Mouse (Mus musculus) adrenal gland, adult 8-10 months (tissue): Measurements from ENCODE around the gene Mier3. TPM values are rescaled to one million over a fixed set of nuclear protein-coding genes. Genes with fewer than 3 reads are reported as not detected.
"Not testable (repeated sequence)": the region's sequence is repeated elsewhere in the genome, so short reads cannot be mapped to it uniquely, and the experiment has no call there.

Experiments
- DNase-seq: peaks from one replicate; pipeline ENCODE4 v3.0.0; 2022
- total RNA-seq, 4 experiments: library from RNA; stranded (reverse); gene quantifications; 2 replicates each; pipeline ENCODE4 v1.2.4; 2022

The Mier3 gene
- total RNA-seq, 4 experiments from 2014 or later: 35.1 to 49.7 (median 40.7) TPM

DNA sequence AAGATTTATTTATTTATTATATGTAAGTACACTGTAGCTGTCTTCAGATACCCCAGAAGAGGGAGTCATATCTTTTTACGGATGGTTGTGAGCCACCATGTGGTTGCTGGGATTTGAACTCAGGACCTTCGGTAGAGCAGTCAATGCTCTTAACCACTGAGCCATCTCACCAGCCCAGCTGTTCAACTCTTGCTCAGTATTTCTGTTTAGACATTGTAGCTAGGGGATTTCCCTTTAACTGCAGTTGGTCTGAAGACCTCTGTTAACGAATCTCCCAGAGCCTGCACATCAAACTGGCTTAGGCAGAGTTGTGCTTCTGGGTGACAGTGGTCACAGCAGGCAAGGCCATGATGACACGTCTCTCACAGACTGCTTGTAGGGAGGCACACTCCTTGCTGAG is 23.2 kb downstream of the Mier3 start:
- DNase-seq: not testable (repeated sequence)

DNA sequence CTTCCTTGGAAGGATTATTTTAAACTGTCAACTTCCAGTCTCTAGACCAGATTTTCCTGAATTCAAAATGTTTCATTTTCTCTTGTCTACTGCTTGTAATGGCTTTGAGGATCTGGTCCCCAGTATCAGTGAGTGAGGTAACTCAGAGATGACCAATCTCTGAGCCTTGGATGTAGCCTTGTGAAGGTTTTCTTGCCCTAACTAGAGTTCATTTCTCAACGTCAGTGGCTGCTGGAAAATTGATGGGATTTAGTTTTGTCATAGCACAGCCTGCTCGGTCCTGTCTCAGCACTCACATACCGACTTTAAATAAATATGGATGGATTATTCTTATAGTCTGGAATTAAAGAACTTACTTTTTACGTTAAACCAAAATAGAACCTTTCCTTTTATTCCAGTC is 29.8 kb downstream of the Mier3 start:
- peak; percentile 34 for DNase-seq

DNA sequence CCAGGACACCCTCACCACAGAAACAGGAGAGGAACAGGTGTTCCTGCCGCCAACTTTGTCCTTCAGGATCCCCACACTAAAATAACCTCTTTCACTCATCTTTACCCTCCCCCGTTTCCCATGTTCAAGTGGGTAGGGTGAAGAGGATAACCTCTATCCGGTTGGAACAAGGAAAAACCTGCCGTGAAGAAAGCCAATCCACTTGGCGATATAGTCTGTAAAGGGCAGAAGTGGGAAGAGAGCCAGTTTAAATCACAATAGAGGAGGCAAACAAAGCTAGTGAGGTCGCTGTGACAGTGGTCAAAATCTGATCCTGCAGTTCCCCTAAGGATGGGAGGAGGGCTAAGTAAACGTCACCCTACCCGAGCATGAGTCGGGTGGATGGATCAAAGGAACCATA is 38.9 kb downstream of the Mier3 start:
- DNase-seq: no peak

DNA sequence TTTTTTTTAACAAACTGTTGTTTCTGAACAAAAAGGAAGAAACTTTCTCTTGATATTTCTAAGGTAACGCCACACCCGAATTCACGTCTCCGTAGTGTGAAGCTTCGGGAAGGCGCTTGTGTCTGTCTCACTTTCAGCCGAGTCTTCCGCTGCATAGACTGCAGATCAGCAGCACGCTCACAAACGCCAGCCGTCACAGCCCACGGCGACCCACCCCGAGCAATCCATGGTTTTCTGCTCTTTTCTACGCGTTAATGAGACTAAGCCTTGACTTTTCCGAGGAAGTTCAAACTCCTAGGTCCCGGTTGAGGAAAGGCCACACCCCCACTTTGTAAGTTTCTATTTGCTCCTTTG is 44.0 kb downstream of the Mier3 start:
- no peak for DNase-seq

DNA sequence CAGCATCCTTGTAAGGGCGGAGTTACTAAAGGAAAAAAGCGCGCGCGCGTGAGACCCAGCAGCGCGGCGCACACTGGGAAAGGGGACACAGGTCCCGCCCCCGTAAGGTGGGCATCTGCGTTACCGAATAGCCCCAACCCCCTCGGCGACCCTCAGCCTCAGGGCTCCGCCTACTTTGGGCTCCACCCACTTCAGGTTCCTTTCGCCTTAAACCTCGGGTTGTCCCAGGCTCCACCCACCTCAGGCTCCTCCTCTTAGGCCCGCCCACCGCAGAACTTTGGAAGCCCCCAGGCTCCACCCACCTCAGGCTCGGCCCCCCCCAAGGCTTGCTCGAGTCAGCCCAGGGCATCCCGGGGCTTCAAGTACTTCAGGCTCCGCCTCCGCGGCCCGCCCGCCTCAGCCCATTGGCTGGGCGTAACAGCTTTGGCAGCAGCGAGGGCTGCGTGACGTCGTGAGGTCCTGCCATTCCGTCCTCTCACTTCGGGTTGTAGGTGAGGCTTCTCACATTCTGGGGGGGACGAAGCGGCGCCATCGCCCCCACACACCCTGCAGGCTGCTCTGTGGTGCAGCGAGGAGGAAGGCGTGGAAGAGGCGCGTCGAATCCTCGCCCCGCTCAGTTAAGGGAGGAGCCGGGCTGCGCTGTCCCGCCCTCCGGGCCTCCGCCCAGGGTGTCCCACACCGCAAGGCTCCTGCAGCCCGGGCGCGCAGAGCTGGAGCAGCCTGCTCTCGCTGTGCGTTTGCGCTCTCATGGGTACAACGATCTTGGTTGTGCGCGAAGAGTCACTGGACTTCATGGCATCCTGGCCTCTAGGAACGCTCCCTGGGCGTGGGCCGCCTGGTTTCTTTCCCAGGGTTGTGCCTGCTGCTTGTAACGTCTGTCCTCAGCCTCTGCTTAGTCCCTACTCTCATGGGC is 44.6 kb downstream of the Mier3 start:
- peak; percentile 98 for DNase-seq

DNA sequence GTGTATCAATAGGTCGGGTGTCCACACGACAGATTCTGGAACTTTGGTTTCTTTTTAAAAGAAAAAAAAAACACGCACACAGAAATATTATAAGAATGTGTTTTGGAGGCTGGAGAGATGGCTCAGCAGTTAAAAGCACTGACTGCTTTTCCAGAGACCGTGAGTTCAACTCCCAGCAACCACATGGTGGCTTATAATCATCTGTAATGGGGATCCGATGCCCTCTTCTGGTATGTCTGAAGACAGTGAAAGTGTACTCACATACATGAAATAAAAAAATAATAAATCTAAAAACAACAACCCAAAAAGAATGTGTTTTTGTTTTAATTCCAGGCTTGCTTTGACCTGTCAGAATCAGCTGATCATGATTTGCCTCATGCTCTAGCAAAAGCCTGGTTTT is 46.1 kb downstream of the Mier3 start:
- no peak for DNase-seq

DNA sequence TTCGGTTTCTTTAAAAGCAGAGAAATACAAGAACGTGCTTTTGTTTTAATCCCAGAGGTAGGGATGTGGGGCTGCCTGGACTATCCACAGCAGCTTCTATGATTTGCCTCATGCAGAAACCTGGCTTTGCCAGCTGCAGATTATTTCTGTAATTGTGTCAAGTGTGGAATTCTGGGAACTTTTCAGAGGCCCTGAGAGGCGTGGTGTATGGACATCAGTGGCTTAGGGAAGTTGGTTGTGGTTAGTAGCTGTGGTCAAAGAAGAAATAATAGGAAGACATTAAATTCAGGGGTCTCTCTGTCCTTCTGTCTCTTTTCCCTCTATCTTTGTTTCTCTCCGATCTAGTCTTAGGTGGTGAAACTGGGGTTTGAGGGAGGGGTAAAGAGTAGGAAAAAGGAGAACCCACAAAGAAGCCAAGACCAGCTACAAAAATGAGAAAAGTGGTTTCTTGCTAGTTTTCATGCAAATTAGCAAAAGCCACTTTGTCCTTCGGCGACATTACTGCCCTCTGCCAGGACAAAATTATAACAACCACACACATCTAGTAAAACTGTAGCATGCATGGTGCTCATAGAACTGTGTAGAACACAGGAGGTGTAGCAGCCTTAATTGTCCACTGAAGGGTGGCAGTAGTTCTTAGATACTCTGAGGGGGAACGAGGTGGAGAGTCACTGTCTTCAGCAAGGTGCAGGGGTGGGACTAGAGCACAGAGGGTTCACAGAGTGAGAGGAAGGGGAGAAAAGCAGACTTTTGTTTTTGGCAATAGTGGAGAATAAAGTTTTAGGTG is 60.6 kb downstream of the Mier3 start:
- no peak for DNase-seq

DNA sequence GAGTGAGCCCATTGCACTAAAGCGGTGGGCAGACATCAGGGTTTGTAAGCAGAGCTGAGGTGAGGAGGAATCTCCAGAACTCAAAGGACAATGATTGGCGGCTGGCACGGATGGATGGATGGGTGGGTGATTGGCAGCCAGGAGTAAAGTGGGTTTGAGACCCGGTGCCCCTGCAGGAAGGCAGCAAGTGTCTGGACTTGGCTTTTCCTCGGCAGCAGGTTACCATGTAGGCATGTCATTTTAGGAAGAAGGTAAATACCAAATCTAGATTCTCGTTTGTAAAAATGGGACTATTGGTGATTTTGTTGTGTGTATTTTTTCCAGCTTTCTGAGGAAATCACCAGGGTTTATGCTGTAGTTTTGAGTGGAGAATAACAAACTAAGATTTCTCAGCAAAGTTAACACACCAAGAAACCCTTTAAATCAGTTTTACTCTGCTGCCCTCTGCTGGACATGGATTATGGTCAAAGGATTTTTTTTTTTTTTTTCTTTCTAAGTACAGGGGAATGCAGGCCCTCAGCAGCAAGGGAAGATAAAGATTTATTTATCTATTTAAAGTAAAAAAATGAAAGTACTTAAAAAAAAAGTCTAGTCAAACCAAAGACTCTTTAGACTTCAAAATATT is 61.3 kb downstream of the Mier3 start:
- no peak for DNase-seq

DNA sequence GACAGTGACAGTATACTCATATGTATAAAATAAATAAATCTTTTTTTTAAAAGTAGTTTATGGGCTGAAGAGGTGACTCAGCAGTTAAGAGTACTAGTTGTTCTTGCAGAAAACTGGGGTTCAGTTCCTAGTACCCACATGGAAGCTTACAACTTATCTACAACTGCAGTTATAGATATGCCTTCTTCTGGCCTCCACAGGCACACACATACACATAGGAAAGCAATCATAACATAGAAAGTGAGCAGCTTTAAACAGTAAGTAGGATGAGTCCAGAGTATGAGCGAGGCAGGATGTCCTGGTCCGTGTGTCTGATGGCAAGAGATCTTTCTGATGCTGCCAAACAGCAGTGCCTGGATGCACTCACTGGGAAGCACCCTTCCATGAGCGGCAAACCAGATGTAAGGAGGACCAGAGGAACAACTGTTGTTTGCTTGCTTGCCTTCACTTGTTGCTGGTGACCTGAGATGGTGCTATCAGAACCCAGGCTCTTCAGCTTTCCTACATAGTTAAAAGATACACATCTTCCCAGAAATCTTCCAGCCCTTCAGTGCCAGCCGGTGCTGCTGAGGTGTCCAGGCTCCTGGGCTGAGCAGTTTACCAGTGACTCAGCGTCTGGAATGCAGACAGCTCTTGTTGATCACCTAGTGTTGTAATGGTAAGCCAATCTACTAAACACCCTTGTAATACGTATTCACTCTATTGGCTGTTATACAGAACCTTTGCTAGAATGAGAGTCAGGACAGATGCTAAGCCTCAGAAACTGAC is 63.6 kb downstream of the Mier3 start:
- no peak for DNase-seq

DNA sequence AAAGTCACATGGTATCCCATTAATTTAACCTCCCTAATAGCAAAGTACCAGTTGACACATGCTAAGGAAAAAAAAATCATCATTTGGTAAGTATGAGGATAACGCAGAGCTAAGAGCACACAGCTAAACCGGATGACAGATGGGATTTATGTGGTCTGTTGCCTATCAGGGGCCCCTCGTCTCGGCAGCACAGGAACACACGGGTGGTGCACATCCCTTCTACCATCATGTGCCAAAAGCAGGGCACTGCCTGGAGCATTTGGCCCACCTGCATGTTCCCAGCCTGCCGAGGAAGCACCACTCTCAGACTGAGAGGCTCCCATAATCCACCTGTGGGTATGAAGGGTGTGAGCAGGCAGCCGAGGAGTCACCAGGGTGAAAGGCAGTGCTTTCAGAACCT is 64.4 kb downstream of the Mier3 start:
- DNase-seq: no peak

DNA sequence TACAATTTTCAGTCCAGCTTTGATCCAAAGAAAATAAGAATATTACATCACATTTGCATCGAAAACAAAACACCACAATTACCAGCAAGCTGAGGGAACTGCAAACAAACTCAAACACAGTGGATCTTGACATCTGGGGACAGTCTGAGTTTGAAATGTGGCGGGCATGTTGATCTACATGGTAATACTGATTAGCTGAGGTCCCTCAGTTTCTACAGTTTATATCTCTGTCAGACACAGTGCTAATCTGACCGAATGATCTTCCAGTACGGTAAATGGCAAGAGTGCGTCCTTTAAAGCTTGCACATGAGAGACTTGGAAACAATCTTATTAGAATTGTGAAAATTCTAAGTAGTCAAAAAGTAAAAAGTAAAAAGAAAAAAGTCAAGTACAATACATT is 66.1 kb downstream of the Mier3 start:
- no peak for DNase-seq

DNA sequence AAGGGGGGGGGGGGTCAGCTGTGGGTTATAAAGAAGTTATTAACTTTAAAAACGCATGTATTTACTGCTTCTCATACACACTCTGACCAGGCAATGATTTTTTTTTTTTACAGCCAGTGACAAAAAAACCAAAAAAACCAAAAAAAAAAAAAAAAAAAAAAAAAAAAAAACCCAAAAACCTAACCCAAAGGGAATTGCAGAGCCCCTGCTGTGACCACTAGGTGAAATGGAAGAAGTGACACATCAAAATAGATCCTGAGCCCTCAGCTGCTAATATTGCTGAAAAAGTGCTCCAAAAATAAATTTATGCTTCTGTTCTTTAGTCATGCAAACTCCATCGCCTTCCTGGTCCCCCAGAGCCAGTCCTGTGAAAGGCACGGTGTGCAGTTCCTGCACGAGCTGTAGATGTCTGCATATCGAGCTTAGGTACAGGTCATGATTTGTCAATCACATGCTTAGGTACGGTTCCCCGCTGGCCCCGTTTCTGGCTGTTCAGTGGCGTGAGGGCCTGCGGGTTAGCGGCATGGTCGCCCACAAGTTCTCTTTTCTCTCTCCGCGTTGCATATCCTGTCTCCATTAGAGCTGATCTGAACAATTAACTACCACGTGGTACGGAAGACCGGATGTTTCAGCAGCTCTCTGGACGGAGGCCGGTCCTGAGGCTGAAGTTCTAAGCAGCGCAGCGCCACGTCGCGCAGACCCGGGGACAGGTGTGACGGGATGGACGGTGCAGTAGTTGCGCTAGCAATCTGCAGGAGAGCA is 67.7 kb downstream of the Mier3 start:
- DNase-seq: no peak

DNA sequence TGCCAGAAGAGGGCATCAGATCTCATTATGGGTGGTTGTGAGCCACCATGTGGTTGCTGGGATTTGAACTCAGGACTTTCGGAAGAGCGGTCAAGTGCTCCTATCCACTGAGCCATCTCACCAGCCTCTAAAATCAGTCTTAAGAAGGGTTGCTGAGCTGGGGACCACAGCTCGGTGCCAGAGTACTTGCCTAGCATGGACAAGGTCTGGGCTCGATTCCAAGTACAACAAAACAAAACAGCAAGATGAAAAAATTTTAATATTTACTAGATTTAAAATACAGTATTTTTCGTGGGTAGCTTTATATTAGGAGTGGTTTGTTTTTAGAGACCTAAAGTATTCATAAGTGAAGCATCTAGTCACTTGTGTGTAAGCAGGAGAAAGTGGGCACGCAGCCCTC is 72.5 kb downstream of the Mier3 start:
- no peak for DNase-seq

DNA sequence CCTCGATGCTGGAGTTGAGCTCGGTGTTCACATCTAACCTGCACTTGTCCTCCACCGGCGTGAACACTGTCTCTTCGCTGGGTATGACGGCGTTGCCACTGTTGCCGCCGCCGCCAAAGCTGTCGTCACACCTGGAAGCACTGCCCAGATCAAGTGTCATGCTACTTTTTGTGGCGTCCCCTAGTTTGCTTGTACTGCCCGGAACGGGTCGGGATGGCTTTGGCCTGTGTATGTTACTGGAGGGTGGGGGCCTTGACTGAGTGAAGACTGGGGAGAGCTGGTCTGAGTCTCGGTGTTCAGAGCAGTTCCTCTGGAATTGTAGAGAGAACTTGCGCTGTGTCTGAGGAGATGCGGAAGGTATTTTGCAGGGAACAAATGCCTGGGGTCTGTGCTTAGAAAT is 74.6 kb downstream of the Mier3 start:
- DNase-seq: no peak

DNA sequence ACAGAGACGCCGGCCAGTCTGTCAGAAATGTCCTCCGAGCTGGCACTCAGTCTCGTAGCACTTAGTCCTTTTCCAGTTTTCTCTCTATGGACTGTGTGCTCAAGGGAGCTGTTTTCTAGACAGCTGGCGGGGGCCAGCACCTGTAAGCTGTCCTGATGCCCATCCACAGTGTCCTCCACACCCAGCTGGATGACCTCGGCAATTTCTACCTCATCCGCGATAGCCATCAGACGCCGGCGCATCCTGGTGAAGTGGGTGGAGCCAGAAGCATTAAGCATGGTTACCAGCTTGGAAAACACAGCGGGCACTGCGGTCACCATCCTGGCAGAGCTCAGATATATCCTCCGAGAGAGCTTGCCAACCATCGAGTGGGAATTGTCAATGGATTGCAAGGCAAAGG is 75.2 kb downstream of the Mier3 start:
- no peak for DNase-seq

DNA sequence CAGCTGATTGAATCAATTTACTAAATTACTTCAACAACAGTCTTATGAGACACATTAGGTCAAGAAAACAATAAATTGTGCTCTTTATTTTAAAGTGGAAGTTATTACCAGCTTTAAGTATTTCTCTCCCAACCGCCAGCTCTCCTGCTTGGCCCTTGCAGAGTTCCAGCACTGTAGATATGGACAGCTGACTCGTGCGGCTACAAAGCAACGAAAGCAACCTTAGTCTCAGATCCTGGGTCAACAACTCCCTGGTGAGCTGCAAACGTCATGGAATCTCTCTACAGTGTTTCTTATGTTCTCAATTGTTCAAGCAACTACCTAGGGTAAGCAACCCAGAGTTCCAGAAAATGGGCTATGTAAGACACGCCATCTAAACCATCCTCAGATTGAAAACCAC is 76.2 kb downstream of the Mier3 start:
- no peak for DNase-seq

DNA sequence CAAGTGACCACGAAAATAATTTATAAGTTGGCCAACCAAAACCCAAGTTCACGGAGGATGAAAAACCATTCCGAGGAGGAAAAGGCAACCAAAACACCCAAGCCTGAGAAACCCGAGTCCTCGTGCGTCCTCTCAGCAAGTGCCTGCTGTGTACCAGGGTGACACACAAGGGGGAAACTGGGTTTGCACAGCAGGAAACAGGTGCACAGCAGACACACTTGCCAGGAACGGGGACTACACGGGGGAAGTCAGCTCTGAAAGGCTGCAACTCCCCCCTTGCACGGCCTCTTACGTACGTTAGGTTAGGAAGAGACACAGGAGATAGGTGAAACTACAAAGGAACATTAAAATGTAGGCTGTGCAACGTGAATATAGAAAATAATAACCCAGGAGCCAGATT is 81.7 kb downstream of the Mier3 start:
- no peak for DNase-seq
